Mouse (Mus musculus): Measurements from ENCODE around the gene 2310034G01Rik. TPM values are rescaled to one million over a fixed set of nuclear protein-coding genes. Genes with fewer than 3 reads are reported as not detected.

The 2310034G01Rik gene
- polyA plus RNA-seq, 1 experiment from 2014 or later = 1.3 TPM

DNA sequence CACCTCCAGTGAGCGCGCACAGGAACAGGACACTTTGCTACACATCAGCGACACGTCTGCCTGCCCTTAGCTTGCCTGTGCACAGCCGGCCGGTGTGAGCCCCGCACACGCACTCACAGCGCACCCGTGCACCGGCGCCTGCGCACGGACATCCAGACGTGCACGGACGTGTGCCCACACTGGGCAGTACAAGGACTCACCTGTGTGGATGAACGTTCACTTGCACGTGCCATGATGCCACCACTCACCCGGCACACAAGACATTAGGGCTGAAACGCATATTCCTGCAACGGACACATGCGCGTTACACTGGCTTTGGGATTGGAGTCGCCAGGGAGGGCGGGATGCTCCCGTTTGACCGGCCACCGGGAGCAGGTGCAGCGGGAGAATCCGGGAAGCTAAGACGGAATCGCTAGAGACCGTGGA, 45.2 kb downstream of the 2310034G01Rik start:
- H3K9me3 ChIP-seq (ENCODE audit: control insufficient read depth, low read length) = no peaks in the 10 kb centered on the region
- peaks cover 10% of the 10 kb centered on the region for H3K4me1 ChIP-seq (replicated peaks; ENCODE audit: control insufficient read depth, insufficient read depth, low read length)
- H3K9ac ChIP-seq (ENCODE audit: low read length) = peak overlapping the region; percentile 61
- peaks cover 24% of the 10 kb centered on the region for H3K27me3 ChIP-seq (ENCODE audit: control insufficient read depth, insufficient read depth, low read length)
- WGBS = under 1% methylated on average over 34 of the region's 34 CpGs
- DNase-seq (ENCODE audit: low spot score) = peak; percentile 73
- H3K36me3 ChIP-seq (ENCODE audit: control insufficient read depth, insufficient read depth, low read length) = no peaks in the 10 kb centered on the region
- peak; percentile 47 for ATAC-seq (replicated peaks; ENCODE audit: low FRiP score)
- H3K27ac ChIP-seq (ENCODE audit: low read depth, low read length) = no peak overlapping the region
- peak overlapping the region; percentile 91 for H3K4me2 ChIP-seq (ENCODE audit: low read depth, low read length, severe bottlenecking)
- peak overlapping the region; percentile 57 for H3K4me3 ChIP-seq (ENCODE audit: low read depth, low read length)

DNA sequence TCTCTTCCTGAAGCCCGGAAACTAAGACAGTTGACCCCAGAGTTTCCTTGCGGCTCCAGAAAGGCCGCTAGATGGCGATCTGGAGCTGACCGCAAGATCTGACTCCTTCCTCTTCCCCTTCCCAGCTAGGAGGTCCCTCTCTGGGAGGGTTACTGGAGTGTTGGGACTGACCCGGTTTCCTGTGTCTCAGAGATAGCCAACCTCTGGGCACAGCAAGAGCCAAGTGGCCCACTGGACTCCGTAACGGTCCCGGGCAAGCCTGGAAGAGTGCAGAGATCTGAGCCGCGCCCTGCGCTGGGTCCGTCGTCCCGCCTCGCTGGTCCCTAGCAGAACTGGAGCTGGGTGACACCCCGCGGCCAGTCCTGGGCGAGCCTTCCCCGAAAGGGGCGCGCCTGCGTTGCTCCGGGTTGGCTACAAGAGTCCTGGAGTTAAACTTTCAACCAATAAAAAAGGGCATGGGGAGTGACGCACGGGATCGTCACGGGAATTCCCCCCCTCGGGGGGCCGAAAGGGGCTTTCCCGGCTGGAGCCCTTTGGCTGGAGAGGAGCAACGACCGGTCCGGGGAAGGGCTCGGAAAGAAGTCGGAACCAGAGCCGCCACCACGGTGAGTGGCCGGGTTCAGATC, 45.8 kb downstream of the 2310034G01Rik start, which contains the start of gene Nfkb2:
TSS of gene Nfkb2 (plus strand) at position 105 of the 626 bp plus-strand sequence.
- under 1% methylated on average over 39 of the region's 39 CpGs for WGBS
- no peaks in the 10 kb centered on the region for H3K36me3 ChIP-seq (ENCODE audit: control insufficient read depth, insufficient read depth, low read length)

DNA sequence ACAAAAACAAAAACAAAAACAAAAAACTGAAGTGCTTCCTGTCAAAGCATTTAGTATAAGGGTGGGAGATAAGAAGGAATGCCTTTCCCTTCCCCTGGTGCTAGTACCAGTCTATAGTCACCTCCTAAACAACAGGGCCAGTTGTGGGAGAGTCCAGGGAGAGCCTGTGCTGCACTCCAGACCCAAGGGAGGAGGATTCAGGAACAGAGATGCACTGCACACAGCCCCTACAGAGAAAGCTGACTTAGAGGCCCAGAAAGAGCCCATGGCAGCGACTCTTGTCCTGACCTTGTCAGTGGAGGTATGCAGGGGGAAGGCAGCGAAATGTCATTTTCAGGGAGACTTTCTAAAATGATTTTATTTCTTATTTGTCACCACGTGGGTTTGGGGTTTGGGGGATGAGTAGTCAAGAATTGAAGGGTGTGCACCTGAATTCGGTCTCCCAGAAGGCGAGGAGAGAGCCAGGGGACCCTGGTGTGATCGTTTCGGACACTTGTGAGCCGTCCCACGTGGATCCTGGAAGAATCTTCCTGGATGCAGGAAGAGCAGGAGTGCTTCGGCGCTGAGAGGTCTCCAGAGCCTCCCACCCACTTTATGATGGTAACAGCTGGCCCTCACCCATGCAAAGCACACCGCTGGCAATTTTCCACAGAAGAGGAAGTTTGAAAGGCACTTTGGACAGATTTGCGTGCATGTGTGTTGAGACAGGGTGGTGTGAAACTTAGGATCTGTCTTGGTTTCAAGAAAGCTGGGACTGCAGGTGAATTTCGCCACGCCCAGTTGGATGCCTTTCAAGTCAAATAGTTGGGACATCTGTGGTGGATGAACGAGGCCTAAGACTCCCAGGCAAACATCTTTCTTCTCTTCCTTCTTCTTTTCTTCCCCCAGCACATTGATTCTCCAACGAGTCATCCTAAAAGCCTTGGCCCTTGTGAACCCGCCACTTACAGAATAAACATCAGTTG, 46.6 kb downstream of the 2310034G01Rik start:
- Histone ChIP-seq H3K9ac (ENCODE audit: low read length) (no peak overlapping the region), H3K36me3 (ENCODE audit: control insufficient read depth, insufficient read depth, low read length) (no peaks in the 10 kb centered on the region), H3K27ac (ENCODE audit: low read depth, low read length) (no peak overlapping the region), H3K27me3 (ENCODE audit: control insufficient read depth, insufficient read depth, low read length) (peaks cover 20% of the 10 kb centered on the region), H3K4me1 (replicated peaks; ENCODE audit: control insufficient read depth, insufficient read depth, low read length) (peaks cover 7% of the 10 kb centered on the region), H3K4me2 (ENCODE audit: low read depth, low read length, severe bottlenecking) (peak overlapping the region; percentile 91), H3K4me3 (ENCODE audit: low read depth, low read length) (peak overlapping the region; percentile 57; the same call in 1 of the 2 replicates), H3K9me3 (ENCODE audit: control insufficient read depth, low read length) (no peaks in the 10 kb centered on the region)
- 58% methylated on average over 18 of the region's 18 CpGs for WGBS
- DNase-seq (ENCODE audit: low spot score) (peak; percentile 51), ATAC-seq (replicated peaks; ENCODE audit: low FRiP score) (no peak)

More for the DNA sequence above, 45.8 kb downstream of the 2310034G01Rik start, which contains the start of gene Nfkb2:
- DNase-seq (ENCODE audit: low spot score) = peak; percentile 92
- peaks cover 10% of the 10 kb centered on the region for H3K4me1 ChIP-seq (replicated peaks; ENCODE audit: control insufficient read depth, insufficient read depth, low read length)
- peak; percentile 76 for ATAC-seq (replicated peaks; ENCODE audit: low FRiP score)
- H3K9me3 ChIP-seq (ENCODE audit: control insufficient read depth, low read length) = no peaks in the 10 kb centered on the region
- peak within 1 kb of the TSS; percentile 61 for H3K9ac ChIP-seq (ENCODE audit: low read length)
- no peak within 1 kb of the TSS for H3K27ac ChIP-seq (ENCODE audit: low read depth, low read length)
- peak within 1 kb of the TSS; percentile 91 for H3K4me2 ChIP-seq (ENCODE audit: low read depth, low read length, severe bottlenecking)
- H3K4me3 ChIP-seq (ENCODE audit: low read depth, low read length) = peak within 1 kb of the TSS; percentile 57
- H3K27me3 ChIP-seq (ENCODE audit: control insufficient read depth, insufficient read depth, low read length) = peaks cover 24% of the 10 kb centered on the region

DNA sequence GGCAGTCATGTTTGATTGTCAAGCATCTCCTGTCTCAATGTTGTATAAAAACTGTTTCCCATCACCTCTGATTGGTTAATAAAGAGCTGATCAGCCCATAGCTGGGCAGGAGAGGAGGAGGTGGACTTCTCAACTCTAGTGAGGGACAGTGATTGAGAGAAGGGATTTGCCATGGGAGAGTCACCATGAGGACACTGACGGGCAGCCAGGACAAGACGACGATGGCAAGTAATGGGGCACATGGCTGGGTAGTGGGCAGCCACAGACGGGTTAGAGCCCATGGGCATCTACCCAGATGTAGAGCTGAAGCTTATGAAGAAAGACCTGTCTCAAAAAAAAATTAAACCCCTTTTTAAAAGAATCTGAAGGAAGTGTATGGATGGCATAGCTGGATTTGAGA, 47.6 kb downstream of the 2310034G01Rik start:
- DNase-seq (ENCODE audit: low spot score) (no peak), ATAC-seq (replicated peaks; ENCODE audit: low FRiP score) (no peak)
- Histone ChIP-seq H3K27me3 (ENCODE audit: control insufficient read depth, insufficient read depth, low read length) (peaks cover 12% of the 10 kb centered on the region), H3K36me3 (ENCODE audit: control insufficient read depth, insufficient read depth, low read length) (no peaks in the 10 kb centered on the region), H3K4me3 (ENCODE audit: low read depth, low read length) (no peak overlapping the region), H3K4me1 (replicated peaks; ENCODE audit: control insufficient read depth, insufficient read depth, low read length) (peaks cover 7% of the 10 kb centered on the region), H3K27ac (ENCODE audit: low read depth, low read length) (no peak overlapping the region), H3K9me3 (ENCODE audit: control insufficient read depth, low read length) (no peaks in the 10 kb centered on the region), H3K4me2 (ENCODE audit: low read depth, low read length, severe bottlenecking) (no peak overlapping the region), H3K9ac (ENCODE audit: low read length) (no peak overlapping the region)
- 93% methylated on average over 4 of the region's 4 CpGs for WGBS

DNA sequence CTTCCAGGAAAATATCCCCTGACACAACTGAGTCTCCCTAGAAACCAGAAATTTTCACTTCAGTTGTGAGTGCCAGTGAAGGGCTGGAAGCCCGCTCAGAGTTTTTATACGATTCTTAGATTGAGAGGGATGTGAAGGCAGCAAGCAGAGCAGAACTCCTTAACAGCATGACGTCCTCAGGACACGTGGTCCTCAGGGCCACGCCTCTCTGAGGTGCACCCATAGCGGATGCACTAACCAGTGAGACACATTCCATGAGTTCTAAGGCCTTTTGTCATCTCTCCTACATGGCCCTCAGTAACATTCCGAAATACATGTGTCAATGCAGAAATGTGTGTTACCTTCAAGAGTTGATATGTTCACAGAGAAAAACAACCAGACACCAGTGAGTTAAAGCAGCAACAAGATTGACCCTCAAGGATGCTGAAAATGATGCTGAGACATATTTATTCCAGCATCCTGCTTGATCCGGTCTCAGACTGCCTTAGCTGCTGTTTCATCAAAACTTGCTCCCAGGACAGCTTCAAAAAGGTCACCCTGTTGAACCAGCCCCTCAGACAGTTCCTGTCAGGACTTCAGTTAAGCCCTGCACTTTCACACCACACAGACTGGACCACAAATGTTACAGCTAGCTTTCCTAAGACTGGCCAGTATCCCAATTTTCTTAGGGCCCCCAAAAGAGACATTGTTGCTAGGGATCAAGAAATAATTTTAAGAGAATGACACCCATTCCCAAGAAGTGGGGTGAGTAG, 49.6 kb downstream of the 2310034G01Rik start:
- no peaks in the 10 kb centered on the region for H3K9me3 ChIP-seq (ENCODE audit: control insufficient read depth, low read length)
- no peaks in the 10 kb centered on the region for H3K36me3 ChIP-seq (ENCODE audit: control insufficient read depth, insufficient read depth, low read length)
- WGBS = 40% methylated on average over 8 of the region's 8 CpGs
- no peak overlapping the region for H3K9ac ChIP-seq (ENCODE audit: low read length)
- peaks cover 7% of the 10 kb centered on the region for H3K4me1 ChIP-seq (replicated peaks; ENCODE audit: control insufficient read depth, insufficient read depth, low read length)
- H3K27ac ChIP-seq (ENCODE audit: low read depth, low read length) = no peak overlapping the region
- no peaks in the 10 kb centered on the region for H3K27me3 ChIP-seq (ENCODE audit: control insufficient read depth, insufficient read depth, low read length)
- no peak overlapping the region for H3K4me2 ChIP-seq (ENCODE audit: low read depth, low read length, severe bottlenecking)
- ATAC-seq (replicated peaks; ENCODE audit: low FRiP score) = no peak
- DNase-seq (ENCODE audit: low spot score) = no peak
- H3K4me3 ChIP-seq (ENCODE audit: low read depth, low read length) = no peak overlapping the region

MicroRNA genes within 50 kb of the gene (microRNA counts, 519-probe panel; counts per million panel counts)
- 31.2 counts per million for microRNA mmu-miR-146b

Small RNA genes within 50 kb of the gene (microRNA-seq; reads per million reads assigned to microRNA genes)
- gene Mir146b (ENCODE audit: insufficient number of aligned reads) = not detected

Other genes starting within 250 kb of the 2310034G01Rik start
- 0.13 and 0.23 TPM in 2 replicates for gene Elovl3, start 218.4 kb downstream of the 2310034G01Rik start, polyA plus RNA-seq (2014; fragmentation: Nextera tagmentation; extraction: Ambion mirVana)
- not detected in 2 replicates for gene Pitx3, start 202.0 kb downstream of the 2310034G01Rik start, polyA plus RNA-seq (2014; fragmentation: Nextera tagmentation; extraction: Ambion mirVana)
- 49.0 and 51.4 TPM in 2 replicates for gene Gbf1, start 197.8 kb downstream of the 2310034G01Rik start, polyA plus RNA-seq (2014; fragmentation: Nextera tagmentation; extraction: Ambion mirVana)
- 4.1 and 4.2 TPM in 2 replicates for gene Nfkb2, start 46.0 kb downstream of the 2310034G01Rik start, polyA plus RNA-seq (2014; fragmentation: Nextera tagmentation; extraction: Ambion mirVana)
- 10.7 and 11.3 TPM in 2 replicates for gene Psd, start 23.1 kb downstream of the 2310034G01Rik start, polyA plus RNA-seq (2014; fragmentation: Nextera tagmentation; extraction: Ambion mirVana)
- gene Fbxl15, start 22.1 kb downstream of the 2310034G01Rik start, polyA plus RNA-seq (2014; fragmentation: Nextera tagmentation; extraction: Ambion mirVana) = 22.5 and 25.8 TPM in 2 replicates
- 217 and 242 TPM in 2 replicates for gene Cuedc2, start 11.6 kb downstream of the 2310034G01Rik start, polyA plus RNA-seq (2014; fragmentation: Nextera tagmentation; extraction: Ambion mirVana)
- gene Mfsd13a, start 9.2 kb downstream of the 2310034G01Rik start, polyA plus RNA-seq (2014; fragmentation: Nextera tagmentation; extraction: Ambion mirVana) = 7.9 and 8.6 TPM in 2 replicates
- 204 and 232 TPM in 2 replicates for gene Actr1a, start 45.4 kb upstream of the 2310034G01Rik start, polyA plus RNA-seq (2014; fragmentation: Nextera tagmentation; extraction: Ambion mirVana)
- gene Sufu, start 46.6 kb upstream of the 2310034G01Rik start, polyA plus RNA-seq (2014; fragmentation: Nextera tagmentation; extraction: Ambion mirVana) = 48.3 and 48.6 TPM in 2 replicates
- gene Trim8, start 151.4 kb upstream of the 2310034G01Rik start, polyA plus RNA-seq (2014; fragmentation: Nextera tagmentation; extraction: Ambion mirVana) = 30.7 and 39.5 TPM in 2 replicates
- 152 and 154 TPM in 2 replicates for gene Arl3, start 222.9 kb upstream of the 2310034G01Rik start, polyA plus RNA-seq (2014; fragmentation: Nextera tagmentation; extraction: Ambion mirVana)
- gene Sfxn2, start 223.1 kb upstream of the 2310034G01Rik start, polyA plus RNA-seq (2014; fragmentation: Nextera tagmentation; extraction: Ambion mirVana) = 10.9 and 14.6 TPM in 2 replicates
- gene Wbp1l, start 248.8 kb upstream of the 2310034G01Rik start, polyA plus RNA-seq (2014; fragmentation: Nextera tagmentation; extraction: Ambion mirVana) = 41.3 and 41.4 TPM in 2 replicates

Measured in forebrain, embryonic 11.5 days (tissue).